Mouse (Mus musculus): Measurements from ENCODE around the gene Mrpl53.

Gene Mrpl53

GRCm38 (mm10) chr6:83083497-83083896 lies 25.3 kb upstream of the Mrpl53 start:
- POLR2A ChIA-PET: interaction anchor here in 3 of 4 experiments (0.6 to 1.9 kb wide), 13 partner anchors 9 to 73 kb away, joined by 3 to 6 read pairs (median 4); partner anchors contain the start of genes Ccdc142 (in 1 of the 3), Dqx1 (in 1 of the 3), Gm42688 (in 1 of the 3) and Mrpl53 (in 1 of the 3)
- CTCF ChIA-PET: interaction anchor here in 1 of 4 experiments (1.1 to 1.4 kb wide), 3 partner anchors 17 to 87 kb away, joined by 3 to 4 read pairs (median 3); partner anchors contain the start of genes Ccdc142 and Gm42688

GRCm38 (mm10) chr6:83084477-83084876 lies 24.4 kb upstream of the Mrpl53 start:
- ChIA-PET CTCF (no interaction called here), POLR2A (interaction anchor here in 1 of 4 experiments (1.0 kb wide), 1 partner anchor 19 kb away, joined by 3 read pairs; no protein-coding TSS in a partner anchor)

- ChIA-PET POLR2A (interaction anchor here (0.6 to 2.8 kb wide), 22 partner anchors 8 to 239 kb away, joined by 3 to 22 read pairs (median 4); partner anchors contain the start of genes Ccdc142 (in 3 of the 4), Gm42688 (in 3 of the 4), Pcgf1 (in 3 of the 4) and Aup1 (in 2 of the 4)), CTCF (interaction anchor here in 3 of 4 experiments (0.6 to 2.9 kb wide), 15 partner anchors 8 to 180 kb away, joined by 3 to 14 read pairs (median 5); partner anchors contain the start of genes Ccdc142 (in 2 of the 3), Gm42688 (in 2 of the 3), Pcgf1 (in 2 of the 3) and Dctn1 (in 1 of the 3))
Observed at GRCm38 (mm10) chr6:83086121-83087035, 22.5 kb upstream of the Mrpl53 start, which contains the start of gene Lbx2. Lbx2 (plus strand) TSS chr6:83086367.

GRCm38 (mm10) chr6:83087205-83087925 lies 21.5 kb upstream of the Mrpl53 start:
- ChIA-PET POLR2A (interaction anchor here in 3 of 4 experiments (0.9 to 2.8 kb wide), 18 partner anchors 9 to 238 kb away, joined by 3 to 22 read pairs (median 4); partner anchors contain the start of genes Ccdc142 (in 3 of the 3), Gm42688 (in 3 of the 3), Pcgf1 (in 3 of the 3) and Aup1 (in 1 of the 3)), CTCF (interaction anchor here in 3 of 4 experiments (0.6 to 2.9 kb wide), 16 partner anchors 9 to 181 kb away, joined by 3 to 14 read pairs (median 5); partner anchors contain the start of genes Pcgf1 (in 3 of the 3), Ccdc142 (in 2 of the 3), Gm42688 (in 2 of the 3) and Dctn1 (in 1 of the 3))

- CTCF ChIA-PET: interaction anchor here in 3 of 4 experiments (0.6 to 2.9 kb wide), 14 partner anchors 9 to 127 kb away, joined by 3 to 14 read pairs (median 4); partner anchors contain the start of genes Pcgf1 (in 3 of the 3), Ccdc142 (in 2 of the 3), Gm42688 (in 2 of the 3) and Dctn1 (in 1 of the 3)
Observed at GRCm38 (mm10) chr6:83087926-83088260, 20.9 kb upstream of the Mrpl53 start.

GRCm38 (mm10) chr6:83092416-83093127 lies 16.3 kb upstream of the Mrpl53 start:
- POLR2A ChIA-PET: interaction anchor here (0.6 to 2.3 kb wide), 9 partner anchors 9 to 221 kb away, joined by 3 to 9 read pairs (median 5); partner anchors contain the start of genes Ccdc142 (in 2 of the 4), Gm42688 (in 2 of the 4) and Wbp1 (in 1 of the 4)
- CTCF ChIA-PET: interaction anchor here (0.7 to 1.7 kb wide), 8 partner anchors 9 to 225 kb away, joined by 3 to 7 read pairs (median 4); partner anchors contain the start of genes Ccdc142 (in 2 of the 4) and Gm42688 (in 2 of the 4)

More at GRCm38 (mm10) chr6:83087926-83088260, 20.9 kb upstream of the Mrpl53 start:
- POLR2A ChIA-PET: interaction anchor here in 3 of 4 experiments (0.9 to 2.8 kb wide), 16 partner anchors 10 to 238 kb away, joined by 3 to 22 read pairs (median 4); partner anchors contain the start of genes Pcgf1 (in 3 of the 3), Ccdc142 (in 2 of the 3), Gm42688 (in 2 of the 3) and Aup1 (in 1 of the 3)

- CTCF ChIA-PET: interaction anchor here in 3 of 4 experiments (0.6 to 3.2 kb wide), 11 partner anchors 9 to 634 kb away, joined by 3 to 12 read pairs (median 3); partner anchors contain the start of genes Lbx2 (in 1 of the 3) and Pcgf1 (in 1 of the 3)
- POLR2A ChIA-PET: interaction anchor here in 3 of 4 experiments (0.6 to 1.9 kb wide), 8 partner anchors 10 to 60 kb away, joined by 3 to 5 read pairs (median 4); no protein-coding TSS in a partner anchor
Observed at GRCm38 (mm10) chr6:83095968-83096367, 12.9 kb upstream of the Mrpl53 start.

GRCm38 (mm10) chr6:83098411-83098810 lies 10.4 kb upstream of the Mrpl53 start:
- CTCF ChIA-PET: interaction anchor here in 3 of 4 experiments (0.6 to 3.2 kb wide), 4 partner anchors 8 to 127 kb away, joined by 3 to 8 read pairs (median 4); no protein-coding TSS in a partner anchor
- POLR2A ChIA-PET: interaction anchor here in 3 of 4 experiments (0.5 to 1.6 kb wide), 5 partner anchors 11 to 130 kb away, joined by 3 to 5 read pairs (median 3); partner anchors contain the start of gene Pcgf1 (in 1 of the 3)

- ChIA-PET POLR2A (interaction anchor here (0.6 to 3.7 kb wide), 62 partner anchors 9 to 838 kb away, joined by 3 to 48 read pairs (median 4); partner anchors contain the start of genes 1700003E16Rik (in 3 of the 4), Aup1 (in 3 of the 4), Htra2 (in 3 of the 4) and Wbp1 (in 3 of the 4)), CTCF (interaction anchor here (0.5 to 3.5 kb wide), 58 partner anchors 8 to 447 kb away, joined by 3 to 43 read pairs (median 5); partner anchors contain the start of genes Dctn1 (in 3 of the 4), Wbp1 (in 3 of the 4), Lbx2 (in 2 of the 4) and Pcgf1 (in 2 of the 4))
Observed at GRCm38 (mm10) chr6:83101316-83101687, 7.5 kb upstream of the Mrpl53 start, which contains the start of the genes Ccdc142 and Gm42688. Ccdc142 (plus strand) TSS chr6:83101601. Gm42688 (plus strand) TSS chr6:83101617.

- ChIA-PET CTCF (interaction anchor here (0.5 to 3.5 kb wide), 67 partner anchors 8 to 448 kb away, joined by 3 to 43 read pairs (median 4); partner anchors contain the start of genes Dctn1 (in 3 of the 4), Wbp1 (in 3 of the 4), Aup1 (in 2 of the 4) and Dqx1 (in 2 of the 4)), POLR2A (interaction anchor here (0.6 to 3.7 kb wide), 72 partner anchors 8 to 322 kb away, joined by 3 to 48 read pairs (median 4); partner anchors contain the start of genes Wbp1 (in 4 of the 4), 1700003E16Rik (in 3 of the 4), Aup1 (in 3 of the 4) and Htra2 (in 3 of the 4))
Observed at GRCm38 (mm10) chr6:83101688-83102556, 6.9 kb upstream of the Mrpl53 start.

GRCm38 (mm10) chr6:83103130-83103650 lies 5.7 kb upstream of the Mrpl53 start:
- CTCF ChIA-PET: interaction anchor here in 3 of 4 experiments (0.8 to 3.5 kb wide), 7 partner anchors 59 to 176 kb away, joined by 3 to 25 read pairs (median 14); partner anchors contain the start of gene Dctn1 (in 1 of the 3)
- POLR2A ChIA-PET: interaction anchor here in 2 of 4 experiments (0.6 to 3.7 kb wide), 13 partner anchors 16 to 468 kb away, joined by 3 to 30 read pairs (median 5); partner anchors contain the start of genes Lbx2 (in 1 of the 2), Pcgf1 (in 1 of the 2) and Wbp1 (in 1 of the 2)

GRCm38 (mm10) chr6:83104158-83104557 lies 4.7 kb upstream of the Mrpl53 start:
- CTCF ChIA-PET: interaction anchor here in 3 of 4 experiments (0.6 to 3.5 kb wide), 3 partner anchors 23 to 161 kb away, joined by 3 to 22 read pairs (median 6); partner anchors contain the start of gene Aup1 (in 1 of the 3)
- POLR2A ChIA-PET: interaction anchor here in 3 of 4 experiments (0.7 to 3.7 kb wide), 7 partner anchors 16 to 406 kb away, joined by 3 to 22 read pairs (median 3); partner anchors contain the start of genes Lbx2 (in 1 of the 3) and Wbp1 (in 1 of the 3)

- ChIA-PET CTCF (interaction anchor here (0.5 to 2.6 kb wide), 30 partner anchors 10 to 334 kb away, joined by 3 to 15 read pairs (median 4); partner anchors contain the start of genes Aup1 (in 2 of the 4), Wbp1 (in 2 of the 4), 1700003E16Rik (in 1 of the 4) and Dctn1 (in 1 of the 4)), POLR2A (interaction anchor here in 3 of 4 experiments (0.7 to 6.6 kb wide), 15 partner anchors 10 to 218 kb away, joined by 3 to 41 read pairs (median 4); partner anchors contain the start of genes Wbp1 (in 2 of the 3), 1700003E16Rik (in 1 of the 3), Mob1a (in 1 of the 3) and Mthfd2 (in 1 of the 3))
Observed at GRCm38 (mm10) chr6:83107566-83108400, 1.1 kb upstream of the Mrpl53 start.

Data from embryonic stem cell, embryonic (primary cell).